8 mouse cellular contexts compared by ENCODE assay signal in the genomic region with DNA sequence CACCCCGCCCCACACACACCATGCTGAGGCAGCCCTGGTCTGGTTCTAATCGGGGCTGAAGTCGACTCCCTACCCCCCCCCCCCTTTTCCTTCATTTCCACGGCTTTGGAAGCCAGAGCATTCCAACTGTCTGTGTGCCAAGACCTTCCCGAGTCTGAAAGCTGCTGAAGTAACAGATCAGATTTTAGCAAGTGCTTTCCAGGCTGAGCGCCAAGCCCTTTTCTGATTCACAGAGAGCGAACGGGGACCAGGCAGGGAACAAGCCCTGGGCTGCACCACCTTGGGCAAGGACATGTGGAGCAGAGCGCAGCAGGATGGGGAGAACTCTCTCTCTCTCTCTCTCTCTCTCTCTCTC. TPM values are rescaled to one million over a fixed set of nuclear protein-coding genes. Genes with fewer than 3 reads are reported as not detected.
DNase-seq lines count a peak whose midpoint lies in the region; ATAC-seq and TF ChIP-seq lines count a peak whose summit lies in the region.
"Had no signal": no experiment of that assay in that cellular context is flagged by ENCODE, and none has a peak within 500 bp of the region (broad histone marks: within the 10 kb centered on the region; RNA-seq: fewer than 3 reads in every experiment).

No protein-coding gene starts in this region.

- no peak overlapping the region for H3K4me3 ChIP-seq in intestine, embryonic 14.5 days (ENCODE audit: low read depth, low read length)
- H3K4me3 ChIP-seq in left cerebral cortex, adult 2 months: no peak overlapping the region
- peak overlapping the region; percentile 73 for H3K4me3 ChIP-seq in midbrain, embryonic 15.5 days

- H3K9me3 ChIP-seq in intestine, embryonic 14.5 days (ENCODE audit: control insufficient read depth, low read length): no peaks in the 10 kb centered on the region
- H3K9me3 ChIP-seq in midbrain, embryonic 15.5 days: no peaks in the 10 kb centered on the region

- peaks cover 20% of the 10 kb centered on the region for H3K36me3 ChIP-seq in intestine, embryonic 14.5 days (ENCODE audit: control insufficient read depth, insufficient read depth, low read length)
- H3K36me3 ChIP-seq in midbrain, embryonic 15.5 days (replicated peaks): peaks cover 16% of the 10 kb centered on the region; the same call in 1 of the 2 replicates

- H3K27me3 ChIP-seq in intestine, embryonic 14.5 days (replicated peaks; ENCODE audit: control insufficient read depth, insufficient read depth, low read length): peaks cover 28% of the 10 kb centered on the region
- peaks cover 12% of the 10 kb centered on the region; the same call in 1 of the 2 replicates for H3K27me3 ChIP-seq in midbrain, embryonic 15.5 days (replicated peaks)

- intact Hi-C loops in gastrocnemius, postnatal 36 days (cut with DNase I): loop anchor here (5.0 to 10.0 kb wide), 5 partner anchors 49 to 521 kb away; no protein-coding TSS in a partner anchor
- intact Hi-C loops in left cerebral cortex, adult 2 months (cut with DNase I): loop anchor here (2.0 to 5.0 kb wide), 6 partner anchors 69 to 694 kb away; no protein-coding TSS in a partner anchor

- DNase-seq in adrenal gland, postnatal 10 days: peak; percentile 89
- DNase-seq in cerebellum, postnatal 36 days: peak; percentile 52 to 55
- peak; percentile 70 to 84 for DNase-seq in gastrocnemius, postnatal 36 days
- DNase-seq in intestine, embryonic 14.5 days (ENCODE audit: low spot score): peak; percentile 60
- DNase-seq in left cerebral cortex, adult 2 months (ENCODE audit: extremely low spot score in 1 of 2, low spot score in 2 of 2): peak; percentile 74 to 79
- no peak for DNase-seq in thymus, postnatal 10 days (ENCODE audit: low spot score in 2 of 2)

- TF ChIP-seq CTCF in left cerebral cortex, adult 2 months (IDR thresholded peaks at IDR 0.05): no peak

- no peak for ATAC-seq in intestine, embryonic 14.5 days (replicated peaks; ENCODE audit: low FRiP score, low TSS enrichment, low read depth)
- peak; percentile 15; the same call in 1 of the 2 replicates for ATAC-seq in midbrain, embryonic 15.5 days (replicated peaks)

- H3K9ac ChIP-seq in intestine, embryonic 14.5 days (ENCODE audit: low read length): no peak overlapping the region
- H3K9ac ChIP-seq in midbrain, embryonic 15.5 days: no peak overlapping the region

- WGBS in intestine, embryonic 14.5 days: 4% methylated on average over 9 of the region's 9 CpGs
- WGBS in midbrain, embryonic 15.5 days: 3% methylated on average over 9 of the region's 9 CpGs

- H3K4me2 ChIP-seq in intestine, embryonic 14.5 days (ENCODE audit: low read length): peak overlapping the region; percentile 84; the same call in 1 of the 2 replicates
- peak overlapping the region; percentile 94 for H3K4me2 ChIP-seq in midbrain, embryonic 15.5 days

- no peak overlapping the region for H3K27ac ChIP-seq in intestine, embryonic 14.5 days (ENCODE audit: low read depth)
- H3K27ac ChIP-seq in left cerebral cortex, adult 2 months: no peak overlapping the region
- H3K27ac ChIP-seq in midbrain, embryonic 15.5 days: no peak overlapping the region

- peaks cover 16% of the 10 kb centered on the region for H3K4me1 ChIP-seq in intestine, embryonic 14.5 days (replicated peaks; ENCODE audit: control insufficient read depth, insufficient read depth, low read length)
- H3K4me1 ChIP-seq in midbrain, embryonic 15.5 days: peaks cover 28% of the 10 kb centered on the region

RNA-seq across cellular contexts. Expression of a gene that starts 1.1 kb away (rescaled TPM):
- 1 to 10 TPM; 3.0 to 3.6 TPM for total RNA-seq in adrenal gland, postnatal 10 days (2021)
- 1 to 10 TPM in 1 of 2 experiments, under 1 TPM in 1; 0.86 to 2.4 TPM for total RNA-seq in gastrocnemius, postnatal 36 days (2021)
- 1.5 and 2.1 TPM in 2 replicates for polyA plus RNA-seq in intestine, embryonic 14.5 days (2014; fragmentation: Nextera tagmentation; extraction: Ambion mirVana)
- total RNA-seq in left cerebral cortex, adult 2 months (2021): 1 to 10 TPM; 1.9 to 2.6 TPM
- 3.8 and 5.0 TPM in 2 replicates for polyA plus RNA-seq in midbrain, embryonic 15.5 days (2015; fragmentation: Nextera tagmentation; extraction: Ambion mirVana)
- total RNA-seq: common myeloid progenitor, adult 5-6 weeks had no signal

RNA-seq across cellular contexts. Expression of a gene that starts 16.9 kb away (rescaled TPM):
- total RNA-seq in adrenal gland, postnatal 10 days (2021): 100 to 1,000 TPM; 311 to 336 TPM
- 100 to 1,000 TPM in 1 of 2 experiments, 10 to 100 TPM in 1; 86.6 to 116 TPM for total RNA-seq in gastrocnemius, postnatal 36 days (2021)
- polyA plus RNA-seq in intestine, embryonic 14.5 days (2014; fragmentation: Nextera tagmentation; extraction: Ambion mirVana): 1,263 and 1,282 TPM in 2 replicates
- total RNA-seq in left cerebral cortex, adult 2 months (2021): 100 to 1,000 TPM; 146 to 152 TPM
- 375 and 382 TPM in 2 replicates for polyA plus RNA-seq in midbrain, embryonic 15.5 days (2015; fragmentation: Nextera tagmentation; extraction: Ambion mirVana)

RNA-seq across cellular contexts. Expression of a gene that starts 57.3 kb away (rescaled TPM):
- under 1 TPM in 1 of 2 experiments, not detected in 1; 0.24 TPM for total RNA-seq in adrenal gland, postnatal 10 days (2021)
- total RNA-seq in gastrocnemius, postnatal 36 days (2021): not detected
- 0.15 and 0.19 TPM in 2 replicates for polyA plus RNA-seq in intestine, embryonic 14.5 days (2014; fragmentation: Nextera tagmentation; extraction: Ambion mirVana)
- total RNA-seq in left cerebral cortex, adult 2 months (2021): not detected
- polyA plus RNA-seq in midbrain, embryonic 15.5 days (2015; fragmentation: Nextera tagmentation; extraction: Ambion mirVana): 1.1 and 3.2 TPM in 2 replicates
- total RNA-seq: common myeloid progenitor, adult 5-6 weeks had no signal

Comparison
In these comparisons a context has a peak if more than half of its experiments do, and no peak if none do; other contexts are left out.
1. DNase-seq: peak in adrenal gland, postnatal 10 days (single experiment), cerebellum, postnatal 36 days (2 of 2), gastrocnemius, postnatal 36 days (2 of 2), intestine, embryonic 14.5 days (single experiment) and left cerebral cortex, adult 2 months (2 of 2); none in thymus, postnatal 10 days (0 of 2).